Mouse (Mus musculus): ENCODE data around the gene L3mbtl1.

- no peak for TF ChIP-seq CTCF (IDR thresholded peaks at IDR 0.05; ENCODE audit: borderline replicate concordance, extremely low read depth, insufficient read depth, insufficient read length)
- no peak for TF ChIP-seq POLR2A (IDR thresholded peaks at IDR 0.05; ENCODE audit: borderline replicate concordance, extremely low read depth, insufficient read depth, insufficient read length, poor library complexity, severe bottlenecking)
Observed at GRCm38 (mm10) chr2:162966734-162967133, 23.5 kb downstream of the L3mbtl1 start.
